Mouse (Mus musculus) hindlimb bud, embryonic 11.5 days (tissue): Measurements from ENCODE around the gene Mpdz.

Source experiments
- DNase-seq: peaks from one replicate; pipeline ENCODE4 v3.0.0-alpha.2; 2012; ENCODE audit warnings: low read depth, low spot score; ENCODE audit errors: extremely low spot score

Mpdz gene

DNA sequence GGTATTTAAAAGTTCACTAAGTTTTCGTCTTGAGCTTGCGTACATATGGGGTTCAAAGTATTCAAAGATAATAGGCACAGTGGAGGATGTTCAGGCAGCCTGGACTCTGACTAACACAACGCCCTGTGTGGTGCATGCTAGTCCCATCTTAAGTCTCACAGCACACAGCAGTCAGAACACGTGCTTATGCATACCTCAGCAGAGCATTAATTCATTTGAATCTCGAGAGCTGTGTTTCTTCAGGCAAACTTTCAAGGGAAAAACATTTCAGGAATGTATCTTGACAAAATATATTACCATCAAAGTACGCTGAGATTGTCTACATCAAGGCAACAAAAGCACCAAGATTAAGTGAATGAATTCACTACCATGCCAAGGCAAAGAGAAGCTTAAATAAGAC, 45.7 kb downstream of the Mpdz start:
- no peak for DNase-seq

DNA sequence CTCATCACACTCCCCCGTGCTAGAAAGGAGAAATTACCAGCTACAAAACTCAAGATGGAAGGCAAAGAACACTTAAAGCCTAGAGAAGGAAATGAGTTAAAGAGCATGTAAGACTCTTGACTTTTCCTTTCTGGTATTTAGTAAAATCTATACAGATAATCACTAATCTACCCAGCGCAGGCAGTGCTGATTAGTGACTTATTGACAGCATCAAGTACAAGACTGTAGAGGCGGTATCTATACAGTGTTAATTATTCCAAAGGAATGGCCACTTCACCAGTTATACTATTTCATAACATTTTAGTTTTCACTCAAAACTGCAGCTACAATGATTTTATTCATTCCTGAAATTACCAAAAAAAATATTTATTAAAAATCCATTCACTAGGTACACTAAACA, 49.7 kb downstream of the Mpdz start:
- DNase-seq, result no peak

DNA sequence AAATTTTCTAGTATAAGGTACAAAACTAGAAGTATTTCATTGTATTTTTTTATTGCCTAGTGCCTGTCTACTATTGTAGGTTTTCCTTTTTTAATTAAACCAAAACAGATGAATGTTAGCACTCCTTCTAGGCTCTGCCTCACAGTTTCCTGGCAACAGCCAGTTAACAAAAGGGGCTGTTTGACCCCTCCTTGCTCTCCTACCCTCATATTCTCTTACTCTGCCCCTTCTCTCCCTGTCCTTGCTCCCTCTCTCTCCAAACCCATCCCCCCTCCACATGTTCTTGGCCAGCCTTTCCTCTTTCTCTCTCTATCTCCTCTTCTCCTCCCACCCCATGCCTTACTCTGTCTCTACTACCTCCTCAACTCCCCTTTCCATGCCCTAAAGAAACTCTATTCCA, 53.4 kb downstream of the Mpdz start:
- no peak for DNase-seq

DNA sequence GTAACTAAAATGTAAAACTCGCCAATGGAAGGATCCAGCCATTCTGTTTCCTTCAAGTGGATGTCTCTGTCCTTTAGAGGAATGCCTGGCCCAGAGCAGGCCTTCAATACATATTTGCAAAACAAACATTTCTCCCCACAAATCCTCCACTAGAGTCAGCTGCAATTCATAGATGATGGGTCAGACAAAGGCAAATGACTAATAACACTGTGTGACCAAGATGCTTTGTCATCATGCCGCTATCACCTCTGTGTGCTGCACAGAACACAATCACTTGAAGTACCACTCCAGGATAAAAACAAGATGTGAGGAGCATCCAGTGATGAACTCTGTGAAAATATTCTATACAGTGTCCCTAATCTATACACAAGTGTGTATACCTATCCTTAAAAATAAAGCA, 55.0 kb downstream of the Mpdz start:
- no peak for DNase-seq

DNA sequence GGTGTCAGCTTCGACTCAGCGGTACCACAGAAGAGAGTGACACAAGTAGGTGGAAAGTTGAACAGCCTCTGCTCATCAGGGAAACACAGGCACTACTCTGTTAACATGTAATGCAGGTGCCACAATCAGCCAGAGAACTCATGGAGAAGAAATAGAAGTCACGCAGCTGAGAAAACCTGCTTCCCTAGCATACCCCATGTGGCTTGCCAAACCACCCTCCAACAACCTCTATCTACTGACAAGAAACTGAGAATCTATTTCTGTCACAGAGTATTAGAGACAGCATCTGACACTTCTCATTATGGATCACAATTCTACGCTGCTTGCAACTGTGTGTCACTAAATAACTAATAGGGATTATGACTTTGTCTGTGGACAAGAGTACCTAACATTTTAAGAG, 70.3 kb downstream of the Mpdz start:
- no peak for DNase-seq

DNA sequence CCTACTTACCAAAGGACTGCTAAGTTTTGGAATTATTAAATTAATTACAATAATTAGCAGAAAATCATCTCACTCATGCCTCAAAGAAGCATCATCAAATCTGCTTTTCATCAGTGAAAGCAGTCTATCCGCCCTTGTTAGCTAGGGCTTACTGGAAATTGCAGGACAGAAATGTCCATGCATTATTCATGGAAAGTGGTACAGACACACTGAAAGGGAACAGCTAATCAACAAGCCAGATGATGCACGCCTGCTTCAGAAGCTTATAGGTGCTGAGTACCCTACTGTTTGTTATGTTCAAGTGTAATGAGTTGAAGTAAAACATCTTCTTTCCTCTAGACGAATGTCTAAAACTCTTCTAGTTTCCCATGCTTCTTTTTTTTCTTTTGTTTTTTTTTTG, 91.2 kb downstream of the Mpdz start:
- no peak for DNase-seq

DNA sequence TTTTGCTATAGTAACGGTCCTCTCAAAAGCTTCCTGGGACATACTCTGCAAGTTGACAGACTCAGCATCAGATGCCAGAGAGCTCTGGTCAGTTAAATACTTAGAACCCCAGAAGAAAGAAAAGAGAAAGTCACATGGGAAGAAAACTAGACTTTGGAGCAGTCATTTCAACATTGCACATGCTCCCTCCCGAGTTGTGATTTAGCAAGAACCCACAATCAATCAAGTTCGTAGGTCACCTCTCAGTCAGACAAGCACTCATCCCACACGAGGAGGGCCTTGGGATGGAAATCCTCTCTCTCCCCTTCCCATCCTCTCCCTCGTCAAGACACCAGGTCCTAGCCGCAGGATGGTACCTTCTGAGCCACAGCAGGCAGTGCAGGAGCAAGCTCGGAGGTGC, 94.0 kb downstream of the Mpdz start:
- DNase-seq, result no peak

DNA sequence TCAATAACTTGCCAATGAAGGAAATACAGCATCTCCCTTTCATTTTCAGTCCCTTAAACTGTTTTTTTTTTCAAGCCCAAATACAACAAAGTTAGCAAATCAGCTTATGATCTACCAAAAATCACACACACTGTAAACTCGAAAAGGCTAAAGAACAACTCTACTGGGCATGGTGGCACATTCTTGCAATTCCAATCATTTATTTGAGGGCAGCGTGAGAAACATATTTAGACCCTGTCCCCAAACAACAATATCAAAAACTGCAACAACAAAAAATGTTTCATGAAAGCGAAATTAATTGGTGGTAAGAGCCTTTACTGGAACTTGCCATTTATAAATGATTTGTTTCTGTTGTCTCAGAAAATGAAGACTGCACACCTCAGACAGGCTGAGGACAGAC, 97.5 kb downstream of the Mpdz start:
- no peak for DNase-seq

DNA sequence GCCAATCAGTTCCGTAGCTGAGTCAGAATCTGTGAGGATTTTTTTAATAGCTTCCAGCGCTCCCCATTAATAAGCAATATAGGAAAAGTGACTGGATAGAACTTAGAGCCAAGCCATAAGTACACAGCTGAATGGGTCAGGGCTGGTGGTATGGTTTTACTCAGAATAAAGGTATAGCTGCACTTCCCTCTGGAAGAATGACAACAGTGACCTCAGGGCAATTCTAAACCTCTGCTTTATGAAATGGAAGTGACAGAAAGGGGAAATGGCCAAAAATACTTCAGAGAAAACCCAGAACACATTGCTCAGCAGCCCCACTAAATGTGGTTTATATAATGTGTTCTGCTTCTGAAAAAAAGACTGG, 109.0 kb downstream of the Mpdz start:
- DNase-seq, result no peak

DNA sequence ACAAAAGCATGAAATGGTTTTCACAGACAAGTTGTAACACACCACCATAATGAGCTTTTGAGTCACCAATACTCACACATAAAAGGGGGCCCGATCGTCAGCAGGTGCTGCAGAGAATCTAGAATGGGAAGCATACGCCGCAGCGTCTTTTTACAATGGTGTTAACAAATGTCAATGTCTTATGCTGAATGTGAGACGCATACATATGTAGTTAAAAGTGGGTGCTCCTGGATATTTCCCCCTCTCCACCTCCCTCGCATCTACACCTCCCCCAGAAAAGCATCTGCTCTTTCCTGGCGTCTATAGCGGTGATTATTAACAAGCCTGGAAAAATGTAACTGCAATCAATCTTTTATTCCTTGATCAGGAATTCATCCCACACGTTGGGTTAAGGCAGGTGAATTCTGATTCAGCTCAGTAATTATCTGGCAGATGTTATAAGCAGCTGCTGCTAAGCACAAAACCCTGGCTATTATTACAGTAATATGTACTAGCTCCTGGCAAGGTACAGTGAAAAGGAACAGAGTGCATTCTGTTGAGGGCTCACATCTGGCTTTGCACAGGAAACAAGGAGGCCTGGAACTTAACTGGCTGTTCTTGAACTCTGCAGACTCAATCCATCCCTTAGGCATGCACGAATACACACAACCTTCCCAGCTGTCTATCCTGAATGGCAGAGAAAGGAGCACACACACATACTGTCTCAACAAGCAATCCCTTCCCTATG, 109.6 kb downstream of the Mpdz start:
- DNase-seq, result no peak

DNA sequence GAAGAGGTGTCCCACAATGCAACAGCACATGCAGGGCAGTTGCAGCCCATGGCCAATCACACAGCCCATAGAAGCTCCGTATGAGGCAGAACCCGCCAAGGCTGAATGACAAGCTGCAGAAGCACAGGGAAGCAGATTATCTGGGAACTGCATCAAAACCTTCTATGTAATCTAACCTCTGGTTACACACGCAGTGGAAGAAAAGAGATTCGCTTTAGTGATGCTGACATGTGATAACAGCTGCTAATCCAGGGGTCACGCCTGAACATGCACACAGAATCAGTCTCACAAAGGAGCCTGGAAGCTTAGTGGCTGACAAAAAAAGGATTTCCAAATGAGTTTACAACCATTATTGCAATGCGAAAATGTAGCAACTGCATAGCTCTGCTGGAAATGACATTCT, 110.2 kb downstream of the Mpdz start:
- no peak for DNase-seq

DNA sequence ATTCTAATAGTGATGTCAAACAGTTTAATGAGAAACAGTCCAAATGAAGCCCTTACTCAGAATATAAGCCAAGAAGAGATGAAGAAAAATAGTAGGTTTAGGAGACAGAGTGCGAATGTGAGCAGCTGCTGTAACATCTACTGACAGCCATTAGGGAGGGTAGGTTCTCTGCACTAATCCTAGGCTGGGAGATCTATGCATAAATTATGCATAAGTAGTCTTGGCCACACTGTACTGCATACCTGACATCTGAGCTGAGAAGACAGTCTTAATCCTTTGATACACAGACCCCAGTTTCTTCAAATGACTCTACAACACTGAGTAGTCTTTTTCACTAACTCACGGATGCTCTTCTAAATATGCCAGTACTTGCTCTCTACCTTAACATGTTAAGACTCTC, 114.9 kb downstream of the Mpdz start:
- no peak for DNase-seq

DNA sequence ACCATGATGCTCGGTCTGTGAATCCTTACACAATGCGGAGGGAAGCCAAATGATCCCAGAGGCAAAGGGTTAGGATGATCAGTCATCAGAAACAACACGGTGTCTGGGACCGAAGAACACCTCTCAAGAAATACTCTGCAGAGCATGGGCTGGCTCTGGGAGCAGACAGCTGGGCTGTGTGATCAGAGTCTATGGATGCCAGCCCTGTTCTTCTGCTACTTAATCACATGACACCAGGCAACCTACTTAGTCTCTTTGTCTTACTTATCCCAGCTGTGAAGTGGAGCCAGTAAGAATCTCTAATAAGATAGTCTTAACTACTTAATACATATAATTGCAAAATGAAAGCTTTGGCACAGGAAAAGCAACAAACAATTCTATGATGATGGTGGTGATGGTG, 118.8 kb downstream of the Mpdz start:
- DNase-seq, result no peak

DNA sequence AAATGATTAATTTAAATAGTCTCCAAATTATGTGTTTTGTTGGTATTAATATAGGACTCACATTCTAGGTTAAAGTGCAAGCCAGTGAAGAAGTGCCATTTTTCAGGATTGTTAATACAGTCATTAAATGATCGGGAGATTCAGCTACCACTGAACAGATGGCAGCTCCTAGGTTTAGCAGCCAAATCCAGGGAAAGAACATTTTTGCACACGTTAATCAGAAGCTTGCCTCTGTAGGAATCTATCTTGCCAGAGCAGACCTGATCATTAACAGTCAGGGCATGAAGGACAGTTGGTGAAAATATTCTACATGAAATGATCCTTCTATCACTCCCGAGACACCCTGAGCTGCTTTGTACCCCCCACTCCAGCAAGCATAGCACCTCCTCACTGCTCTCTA, 120.4 kb downstream of the Mpdz start:
- no peak for DNase-seq

DNA sequence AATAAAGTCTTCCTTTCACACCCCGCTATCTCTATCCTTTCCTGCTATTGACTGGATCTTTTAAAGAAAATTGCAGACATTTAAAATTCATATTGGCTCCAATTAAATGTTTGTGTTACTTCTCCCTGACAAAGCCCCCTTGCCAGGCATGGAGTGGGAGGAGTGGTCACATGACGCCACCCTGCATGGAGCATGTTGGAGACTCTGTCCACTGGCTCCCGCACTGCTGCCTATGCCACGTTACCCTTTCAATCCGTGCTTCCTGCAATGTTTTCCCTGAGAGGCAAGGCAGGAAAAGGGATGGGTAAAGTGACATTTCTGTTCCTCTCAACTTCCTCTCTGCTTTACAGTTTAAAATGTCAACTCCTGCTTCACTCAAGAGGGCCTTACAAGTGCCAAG, 128.0 kb downstream of the Mpdz start:
- no peak for DNase-seq

DNA sequence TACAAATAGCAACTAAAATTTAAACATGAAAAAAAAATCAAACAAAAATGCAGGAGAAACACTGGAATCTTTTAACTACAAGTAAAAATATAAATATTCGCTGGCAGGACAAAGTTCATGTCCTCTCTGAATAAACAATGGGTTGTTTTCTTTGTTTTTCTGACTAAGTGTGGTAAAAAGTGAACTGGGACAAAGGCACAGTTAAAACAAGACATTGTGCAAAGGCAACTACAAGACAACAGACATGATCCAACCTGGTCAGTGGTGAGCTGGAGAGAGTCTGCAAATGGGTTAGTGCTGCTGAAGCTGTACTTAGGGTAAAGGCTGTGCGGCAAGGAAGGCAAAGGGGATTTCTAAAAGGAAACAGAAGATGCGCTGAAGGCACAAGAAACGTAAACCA, 129.4 kb downstream of the Mpdz start:
- DNase-seq, result no peak

DNA sequence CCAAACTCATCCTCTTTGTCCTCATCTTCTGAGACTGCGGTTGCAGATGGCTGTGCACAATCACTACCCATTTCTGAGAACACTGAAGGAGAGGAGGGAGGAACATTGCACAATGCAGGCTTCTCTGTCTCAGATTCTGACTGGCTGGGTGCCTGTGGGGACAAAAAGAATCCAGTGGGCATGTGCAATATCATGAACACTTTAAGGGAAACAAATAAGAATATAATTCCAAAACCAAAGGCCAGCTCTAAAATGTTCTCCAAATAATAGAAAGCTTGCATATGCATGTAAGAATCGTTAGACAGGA, 132.5 kb downstream of the Mpdz start:
- no peak for DNase-seq

DNA sequence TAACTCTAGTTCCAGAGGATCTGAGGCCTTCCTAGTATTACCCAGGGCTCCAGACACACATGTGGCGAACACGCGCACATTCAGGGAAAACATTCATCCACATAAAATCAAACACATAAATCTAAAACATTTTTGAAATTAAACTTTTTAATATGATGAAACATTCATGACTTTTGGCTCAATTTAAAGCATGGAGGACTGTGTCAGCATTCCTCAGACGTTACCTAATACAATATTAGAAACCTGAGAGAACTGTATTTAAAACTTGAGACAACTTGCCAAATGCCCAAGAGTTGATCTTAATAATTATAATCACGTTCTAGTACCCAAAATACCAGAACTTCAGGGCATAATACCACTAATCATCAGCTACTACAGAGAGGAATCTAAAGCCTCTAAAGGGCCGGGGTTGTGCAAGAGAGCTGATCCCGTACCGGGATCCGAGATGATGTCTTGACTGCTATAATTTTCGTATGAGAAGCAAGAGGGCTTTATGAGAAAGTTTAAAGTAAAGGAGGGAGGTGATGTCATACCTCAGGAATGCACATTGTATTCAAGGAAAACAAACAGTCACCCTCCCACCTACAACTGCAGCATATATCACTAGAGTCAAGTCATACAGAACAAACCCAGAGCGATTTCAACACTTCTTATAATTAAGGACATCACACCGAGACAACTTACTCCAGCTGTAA, 133.0 kb downstream of the Mpdz start:
- no peak for DNase-seq

DNA sequence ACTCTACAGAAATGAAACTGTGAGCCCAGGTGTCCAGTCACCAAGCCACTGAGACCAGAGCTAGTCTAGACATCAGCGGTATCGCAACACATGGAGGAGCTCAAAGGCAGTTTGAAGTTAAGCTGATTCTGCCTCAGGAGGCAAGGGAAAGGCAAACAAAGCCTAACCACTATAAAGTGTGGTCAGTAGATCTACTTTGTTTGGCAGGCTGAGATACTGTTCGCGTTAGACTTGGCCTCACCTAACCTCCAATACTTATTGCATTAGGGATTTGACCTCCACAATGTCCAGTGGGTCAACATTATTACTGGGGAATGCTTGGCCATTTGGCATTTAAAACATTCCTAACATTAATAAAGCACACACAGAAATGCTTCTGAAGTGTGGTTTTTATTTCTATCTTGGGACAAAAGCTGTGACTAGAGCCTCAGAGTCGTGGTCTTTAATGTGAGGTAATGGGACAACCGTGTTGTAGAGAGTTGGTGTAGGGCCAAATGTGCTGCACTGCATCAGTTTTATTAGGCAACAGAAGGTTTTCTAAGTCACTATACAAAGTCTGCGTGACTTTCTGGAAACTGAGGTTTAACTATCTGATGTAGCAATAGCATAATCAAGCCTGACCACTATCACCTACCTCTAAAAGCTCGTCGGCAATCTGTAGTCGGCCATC, 134.9 kb downstream of the Mpdz start:
- DNase-seq, result no peak

DNA sequence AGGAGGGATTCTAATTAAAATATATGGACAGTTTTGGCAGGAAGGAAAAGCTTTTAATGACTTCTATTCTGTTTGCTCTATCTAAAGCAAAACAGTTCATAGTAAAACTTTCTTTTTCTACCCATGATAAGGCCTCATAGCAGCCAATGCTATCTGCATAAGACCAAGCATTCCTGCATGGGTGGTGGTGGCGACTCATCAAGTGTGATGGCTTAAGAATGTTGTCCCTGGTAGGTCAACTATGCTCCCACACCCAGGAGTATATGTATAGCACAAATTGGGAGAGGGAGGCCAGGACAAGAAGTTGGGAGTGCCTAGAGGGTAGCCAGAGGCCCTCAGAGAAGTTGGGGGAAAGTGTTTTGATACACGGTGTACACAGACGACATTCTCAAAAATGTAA, 140.6 kb downstream of the Mpdz start:
- no peak for DNase-seq

DNA sequence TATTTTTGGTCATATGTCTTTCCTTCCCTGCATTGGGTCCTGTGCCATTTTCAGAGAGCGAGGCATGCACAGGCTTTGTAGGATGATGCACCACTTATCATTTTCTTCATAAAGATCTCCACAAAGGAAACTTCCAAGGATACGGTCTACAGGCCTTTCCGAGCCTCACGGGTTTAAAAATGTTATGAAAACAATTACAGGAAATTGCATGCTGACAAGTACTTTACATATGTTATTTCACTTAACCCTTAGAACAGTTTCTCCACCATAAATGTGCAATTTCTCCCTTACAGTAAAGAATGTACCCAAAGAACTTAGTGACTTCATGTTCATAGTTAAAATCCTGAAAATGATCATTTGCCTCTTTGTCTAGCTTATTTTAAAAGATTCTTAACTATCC, 144.2 kb downstream of the Mpdz start:
- no peak for DNase-seq

DNA sequence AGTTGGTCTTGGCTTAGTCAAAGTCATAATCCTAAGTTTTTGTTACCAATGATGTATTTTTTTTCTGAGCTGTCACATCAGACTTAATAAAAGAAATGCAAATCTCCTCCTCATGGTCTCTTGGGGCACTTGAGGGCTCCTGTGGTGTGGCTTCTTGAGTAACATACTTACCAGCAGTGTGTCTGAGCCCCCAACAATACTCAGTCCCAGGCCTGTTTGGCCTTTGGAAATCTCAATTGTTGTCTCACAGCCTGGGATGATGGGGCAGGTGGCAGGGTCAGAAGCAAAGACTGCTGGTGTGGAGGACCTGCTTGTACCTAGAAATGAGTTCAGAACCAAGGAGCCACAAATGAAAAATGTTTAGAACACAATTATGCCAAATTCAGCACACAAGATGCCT, 149.3 kb downstream of the Mpdz start:
- DNase-seq, result no peak

DNA sequence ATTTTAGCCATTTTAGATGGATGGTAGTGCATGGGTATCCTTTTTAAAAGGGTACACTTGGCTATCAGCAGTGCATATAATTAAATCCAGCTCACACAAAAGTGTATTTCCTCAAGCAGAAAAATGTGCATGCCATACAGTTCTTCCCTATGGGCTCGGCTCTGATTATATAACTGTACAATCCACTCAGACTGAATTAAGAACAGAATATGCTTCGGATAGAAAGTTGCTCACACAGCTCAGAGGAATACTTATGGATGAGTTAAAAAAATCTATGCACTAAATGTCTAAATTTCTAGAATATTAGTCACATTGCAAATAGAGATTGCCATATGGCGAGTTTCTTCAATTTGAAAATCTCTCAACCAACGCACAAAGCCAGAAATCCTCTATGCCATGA, 157.1 kb downstream of the Mpdz start:
- no peak for DNase-seq
